Mouse (Mus musculus): ENCODE measurements around the gene Gars. TPM values are rescaled to one million over a fixed set of nuclear protein-coding genes. Genes with fewer than 3 reads are reported as not detected.

Gene Gars
- total and polyA plus RNA-seq, 3 experiments, result 171 to 325 (median 225) TPM

- no peak for TF ChIP-seq RCOR1 (IDR thresholded peaks at IDR 0.05; ENCODE audit: low read depth, low read length)
- no peak for TF ChIP-seq POLR2A (IDR thresholded peaks at IDR 0.05; ENCODE audit: control insufficient read depth in 1 of 2, insufficient read depth in 1 of 2, low read depth in 1 of 2, low read length in 2 of 2, poor library complexity in 1 of 2)
- TF ChIP-seq UBTF (IDR thresholded peaks at IDR 0.05; ENCODE audit: borderline replicate concordance, insufficient read depth, low read depth, low read length), result no peak
- TF ChIP-seq JUND (IDR thresholded peaks at IDR 0.05; ENCODE audit: low read depth, low read length), result no peak
- TF ChIP-seq SIN3A (IDR thresholded peaks at IDR 0.05; ENCODE audit: low read length), result no peak
- no peak for TF ChIP-seq POLR2AphosphoS2 (IDR thresholded peaks at IDR 0.05; ENCODE audit: low read length)
- TF ChIP-seq ZC3H11A (IDR thresholded peaks at IDR 0.05; ENCODE audit: low read depth, low read length), result no peak
- no peak for TF ChIP-seq BHLHE40 (IDR thresholded peaks at IDR 0.05; ENCODE audit: borderline replicate concordance, low read depth, low read length)
- TF ChIP-seq RAD21 (IDR thresholded peaks at IDR 0.05; ENCODE audit: low read depth, low read length), result no peak
- no peak for TF ChIP-seq MYB (IDR thresholded peaks at IDR 0.05; ENCODE audit: low read depth, low read length)
- TF ChIP-seq GATA1 (IDR thresholded peaks at IDR 0.05; ENCODE audit: low read depth, low read length), result no peak
- TF ChIP-seq TAL1 (IDR thresholded peaks at IDR 0.05; ENCODE audit: low read length), result no peak
- no peak for TF ChIP-seq EP300 (IDR thresholded peaks at IDR 0.05; ENCODE audit: low read depth in 1 of 2, low read length in 2 of 2)
- TF ChIP-seq SMC3 (IDR thresholded peaks at IDR 0.05; ENCODE audit: low read depth, low read length), result no peak
- no peak for TF ChIP-seq NELFE (IDR thresholded peaks at IDR 0.05; ENCODE audit: low read depth, low read length)
- TF ChIP-seq ZKSCAN1 (IDR thresholded peaks at IDR 0.05; ENCODE audit: low read depth, low read length), result no peak
- no peak overlapping the region for H3K4me3 ChIP-seq (ENCODE audit: control insufficient read depth in 1 of 2, insufficient read depth in 1 of 2, low read depth in 2 of 2, low read length in 2 of 2)
- peaks cover 0 to 3% of the 10 kb centered on the region in 2 experiments; a peak in 1 of 4 replicates for H3K4me1 ChIP-seq (ENCODE audit: control insufficient read depth in 1 of 2, insufficient read depth in 2 of 2, low read length in 2 of 2)
- no peaks in the 10 kb centered on the region for H3K27me3 ChIP-seq (ENCODE audit: control insufficient read depth in 1 of 2, insufficient read depth in 2 of 2, low read length in 2 of 2)
- no peak overlapping the region for H3K27ac ChIP-seq (ENCODE audit: control insufficient read depth, low read depth, low read length)
- DNase-seq (ENCODE audit: low read depth, low spot score), result peak; percentile 37
- no peaks in the 10 kb centered on the region for H3K79me2 ChIP-seq (ENCODE audit: control insufficient read depth, insufficient read depth, low read length, poor library complexity)
- no peaks in the 10 kb centered on the region for H3K36me3 ChIP-seq (ENCODE audit: control insufficient read depth in 1 of 2, insufficient read depth in 2 of 2, low read length in 2 of 2)
- H3K9me3 ChIP-seq (replicated peaks; ENCODE audit: insufficient read depth, low read length), result no peaks in the 10 kb centered on the region
- H3K9ac ChIP-seq (ENCODE audit: control insufficient read depth, low read depth, low read length, poor library complexity, severe bottlenecking), result no peak overlapping the region
Observed at GRCm38 (mm10) chr6:55021806-55022205, 16.0 kb upstream of the Gars start.

- Histone ChIP-seq H3K27ac (ENCODE audit: control insufficient read depth, low read depth, low read length) (no peak overlapping the region), H3K4me3 (ENCODE audit: control insufficient read depth in 1 of 2, insufficient read depth in 1 of 2, low read depth in 2 of 2, low read length in 2 of 2) (no peak overlapping the region), H3K4me1 (ENCODE audit: control insufficient read depth in 1 of 2, insufficient read depth in 2 of 2, low read length in 2 of 2) (no peaks in the 10 kb centered on the region), H3K9me3 (replicated peaks; ENCODE audit: insufficient read depth, low read length) (no peaks in the 10 kb centered on the region), H3K27me3 (ENCODE audit: control insufficient read depth in 1 of 2, insufficient read depth in 2 of 2, low read length in 2 of 2) (no peaks in the 10 kb centered on the region), H3K9ac (ENCODE audit: control insufficient read depth, low read depth, low read length, poor library complexity, severe bottlenecking) (no peak overlapping the region), H3K36me3 (ENCODE audit: control insufficient read depth in 1 of 2, insufficient read depth in 2 of 2, low read length in 2 of 2) (no peaks in the 10 kb centered on the region), H3K79me2 (ENCODE audit: control insufficient read depth, insufficient read depth, low read length, poor library complexity) (no peaks in the 10 kb centered on the region)
- no peak for DNase-seq (ENCODE audit: low read depth, low spot score)
- TF ChIP-seq USF2 (IDR thresholded peaks at IDR 0.05; ENCODE audit: borderline replicate concordance in 1 of 2, insufficient read depth in 1 of 2, low read depth in 1 of 2, low read length in 2 of 2) (no peak), MEF2A (IDR thresholded peaks at IDR 0.05; ENCODE audit: extremely low read depth, insufficient replicate concordance, low read depth, low read length, poor library complexity, severe bottlenecking) (no peak), CTCF (IDR thresholded peaks at IDR 0.05 in 2 of 3, conservative IDR thresholded peaks at IDR 0.05 in 1 of 3; ENCODE audit: control insufficient read depth in 1 of 3, insufficient read depth in 1 of 3, low read depth in 2 of 3, low read length in 3 of 3, poor library complexity in 1 of 3, severe bottlenecking in 1 of 3) (no peak), ETS1 (IDR thresholded peaks at IDR 0.05; ENCODE audit: low read depth, low read length) (no peak)
Observed at GRCm38 (mm10) chr6:55027642-55028041, 10.2 kb upstream of the Gars start.

Data from MEL (cell line).